In the genomic region with DNA sequence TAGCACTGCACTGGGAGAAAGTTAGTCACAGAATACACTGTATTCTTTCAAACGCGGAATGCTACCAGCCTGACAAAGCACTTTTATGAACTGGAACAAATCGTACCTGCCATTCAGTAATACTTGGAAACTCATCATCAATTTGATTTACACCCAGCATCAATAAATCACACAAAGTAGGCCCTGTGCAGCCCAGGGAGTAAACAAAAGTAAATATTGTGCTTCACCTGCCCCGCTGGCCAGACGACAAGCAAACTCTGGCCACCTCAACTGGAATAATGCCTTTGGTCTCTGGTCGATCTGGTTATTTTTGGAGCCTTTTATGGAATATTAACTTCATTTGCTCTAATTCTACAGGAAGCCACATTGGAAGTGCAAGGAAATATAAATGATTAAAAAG, we compare ENCODE assay signal across 23 mouse cellular contexts.
"Had no signal": no experiment of that assay in that cellular context is flagged by ENCODE, and none has a peak within 500 bp of the region (broad histone marks: within the 10 kb centered on the region; RNA-seq: fewer than 3 reads in every experiment).

No protein-coding gene starts in this region.

- H3K9ac ChIP-seq: liver, embryonic 14.5 days; lung, embryonic 15.5 days; midbrain, embryonic 13.5 days had no signal

- H3K27me3 ChIP-seq: lung, embryonic 15.5 days; megakaryocyte, embryonic 14.5 days; midbrain, embryonic 13.5 days had no signal

- H3K4me3 ChIP-seq: left cerebral cortex, adult 2 months; lung, embryonic 15.5 days; megakaryocyte, embryonic 14.5 days; midbrain, embryonic 10.5 days; midbrain, embryonic 13.5 days; myocyte had no signal

- H3K4me2 ChIP-seq: liver, embryonic 11.5 days; lung, embryonic 15.5 days; midbrain, embryonic 13.5 days had no signal

- H3K36me3 ChIP-seq: lung, embryonic 15.5 days; midbrain, embryonic 13.5 days had no signal

- H3K27ac ChIP-seq: hindbrain, postnatal 0 days; left cerebral cortex, adult 2 months; liver, embryonic 14.5 days; lung, embryonic 15.5 days; midbrain, embryonic 10.5 days; midbrain, embryonic 13.5 days; stomach, postnatal 0 days had no signal

- H3K9me3 ChIP-seq: lung, embryonic 15.5 days; megakaryocyte, embryonic 14.5 days; midbrain, embryonic 10.5 days; midbrain, embryonic 13.5 days had no signal

- DNase-seq: layer of hippocampus, postnatal 36 days; lung, adult 18-20 months; lung, postnatal 10 days; lung, postnatal 36 days; right cerebral cortex, adult 18-20 months; right cerebral cortex, postnatal 14 days; right cerebral cortex, postnatal 4 days; thymus, adult 2 months; thymus, postnatal 14 days; thymus, postnatal 4 days had no signal

- ATAC-seq: hindbrain, postnatal 0 days; inflammation-experienced regulatory T-cells, adult 6 months; intestine, embryonic 16.5 days; midbrain, embryonic 13.5 days; midbrain, embryonic 16.5 days had no signal

- H3K4me1 ChIP-seq: lung, embryonic 15.5 days; megakaryocyte, embryonic 14.5 days; midbrain, embryonic 10.5 days had no signal
